Mouse (Mus musculus) MEL-GATA-1-ER (cell line): ENCODE results near the gene Arv1.

Source experiments
- DNase-seq: peaks from one replicate; pipeline ENCODE4 v3.0.0-alpha.2; 2012; ENCODE audit warnings: low read depth; ENCODE audit errors: extremely low read depth

The Arv1 gene

GRCm38 (mm10) chr8:124720938-124721861, 739 bp upstream of the Arv1 start:
- DNase-seq = peak; percentile 24

GRCm38 (mm10) chr8:124724301-124724700, 2.4 kb downstream of the Arv1 start:
- no peak for DNase-seq

GRCm38 (mm10) chr8:124732828-124733227, 10.9 kb downstream of the Arv1 start:
- DNase-seq = no peak

- no peak for DNase-seq
Observed at GRCm38 (mm10) chr8:124735371-124735911, 13.5 kb downstream of the Arv1 start.

- DNase-seq = no peak
Observed at GRCm38 (mm10) chr8:124739268-124739667, 17.3 kb downstream of the Arv1 start.

GRCm38 (mm10) chr8:124746661-124747060, 24.7 kb downstream of the Arv1 start:
- DNase-seq = no peak

GRCm38 (mm10) chr8:124751191-124751590, 29.3 kb downstream of the Arv1 start:
- DNase-seq = no peak

GRCm38 (mm10) chr8:124751709-124752173, 29.8 kb downstream of the Arv1 start, which contains the start of gene Fam89a:
TSS of gene Fam89a (minus strand) at chr8:124751832.
- peak; percentile 27 for DNase-seq

- no peak for DNase-seq
Observed at GRCm38 (mm10) chr8:124752325-124752862, 30.5 kb downstream of the Arv1 start.

- no peak for DNase-seq
Observed at GRCm38 (mm10) chr8:124754101-124754791, 32.3 kb downstream of the Arv1 start.

GRCm38 (mm10) chr8:124754792-124755190, 32.9 kb downstream of the Arv1 start:
- no peak for DNase-seq

GRCm38 (mm10) chr8:124755481-124755880, 33.5 kb downstream of the Arv1 start:
- no peak for DNase-seq

GRCm38 (mm10) chr8:124756153-124756552, 34.2 kb downstream of the Arv1 start:
- no peak for DNase-seq

- DNase-seq = no peak
Observed at GRCm38 (mm10) chr8:124756601-124757000, 34.7 kb downstream of the Arv1 start.

GRCm38 (mm10) chr8:124758544-124758943, 36.6 kb downstream of the Arv1 start:
- DNase-seq = peak; percentile 25

GRCm38 (mm10) chr8:124763061-124763460, 41.1 kb downstream of the Arv1 start:
- DNase-seq = no peak

GRCm38 (mm10) chr8:124772389-124772788, 50.5 kb downstream of the Arv1 start:
- no peak for DNase-seq

GRCm38 (mm10) chr8:124775695-124776094, 53.8 kb downstream of the Arv1 start:
- no peak for DNase-seq

- no peak for DNase-seq
Observed at GRCm38 (mm10) chr8:124780236-124780635, 58.3 kb downstream of the Arv1 start.

- no peak for DNase-seq
Observed at GRCm38 (mm10) chr8:124782431-124782830, 60.5 kb downstream of the Arv1 start.

- DNase-seq = no peak
Observed at GRCm38 (mm10) chr8:124783228-124783627, 61.3 kb downstream of the Arv1 start.
